Mouse (Mus musculus) myocyte (in vitro differentiated cells): Measurements from ENCODE around the gene Fam186a.

ENCODE experiments used
- CEBPB ChIP-seq: IDR thresholded peaks from 2 replicates; pipeline ENCODE4 v1.6.1; 2011; ENCODE audit warnings: mild to moderate bottlenecking, moderate library complexity; ENCODE audit not compliant: poor library complexity, insufficient read depth, severe bottlenecking
- E2F4 ChIP-seq: IDR thresholded peaks from one replicate; pipeline ENCODE4 v1.6.1; 2011; ENCODE audit warnings: mild to moderate bottlenecking, control low read depth, moderate library complexity; ENCODE audit not compliant: insufficient read depth
- MAX ChIP-seq: IDR thresholded peaks from one replicate; pipeline ENCODE4 v1.6.1; 2011; ENCODE audit warnings: low read depth, mild to moderate bottlenecking, control low read depth
- MYOD1 ChIP-seq, 3 experiments: IDR thresholded peaks; one replicate each; pipeline ENCODE4 v1.6.1; 2011; ENCODE audit warnings: control low read depth in 2 of 3, low read depth in 2 of 3, mild to moderate bottlenecking in 2 of 3, moderate library complexity in 1 of 3; ENCODE audit not compliant: insufficient read length in 2 of 3, control insufficient read depth in 1 of 3
- MYOG ChIP-seq, 3 experiments: IDR thresholded peaks; one replicate each; pipeline ENCODE4 v1.6.1; 2011; ENCODE audit warnings: control low read depth in 2 of 3, low read depth in 2 of 3, mild to moderate bottlenecking in 2 of 3; ENCODE audit not compliant: insufficient read length in 2 of 3, control insufficient read depth in 1 of 3, insufficient read depth in 1 of 3
- POLR2A ChIP-seq: IDR thresholded peaks from one replicate; pipeline ENCODE4 v1.6.1; 2011; ENCODE audit warnings: low read depth, mild to moderate bottlenecking, control low read depth, moderate library complexity; ENCODE audit not compliant: insufficient read length
- POLR2AphosphoS2 ChIP-seq: IDR thresholded peaks from one replicate; pipeline ENCODE4 v1.6.1; 2011; ENCODE audit warnings: low read depth, control low read depth; ENCODE audit not compliant: insufficient read length
- REST ChIP-seq: IDR thresholded peaks from one replicate; pipeline ENCODE4 v1.6.1; 2011; ENCODE audit warnings: mild to moderate bottlenecking, control low read depth, moderate library complexity; ENCODE audit not compliant: insufficient read depth, insufficient read length
- SRF ChIP-seq: IDR thresholded peaks from one replicate; pipeline ENCODE4 v1.6.1; 2011; ENCODE audit warnings: low read depth; ENCODE audit not compliant: control insufficient read depth, insufficient read length
- TCF12 ChIP-seq: IDR thresholded peaks from one replicate; pipeline ENCODE4 v1.6.1; 2011; ENCODE audit warnings: mild to moderate bottlenecking, control low read depth; ENCODE audit not compliant: poor library complexity, insufficient read depth, severe bottlenecking
- USF1 ChIP-seq: IDR thresholded peaks from one replicate; pipeline ENCODE4 v1.6.1; 2011; ENCODE audit warnings: low read depth, mild to moderate bottlenecking, control low read depth, moderate library complexity

DNA sequence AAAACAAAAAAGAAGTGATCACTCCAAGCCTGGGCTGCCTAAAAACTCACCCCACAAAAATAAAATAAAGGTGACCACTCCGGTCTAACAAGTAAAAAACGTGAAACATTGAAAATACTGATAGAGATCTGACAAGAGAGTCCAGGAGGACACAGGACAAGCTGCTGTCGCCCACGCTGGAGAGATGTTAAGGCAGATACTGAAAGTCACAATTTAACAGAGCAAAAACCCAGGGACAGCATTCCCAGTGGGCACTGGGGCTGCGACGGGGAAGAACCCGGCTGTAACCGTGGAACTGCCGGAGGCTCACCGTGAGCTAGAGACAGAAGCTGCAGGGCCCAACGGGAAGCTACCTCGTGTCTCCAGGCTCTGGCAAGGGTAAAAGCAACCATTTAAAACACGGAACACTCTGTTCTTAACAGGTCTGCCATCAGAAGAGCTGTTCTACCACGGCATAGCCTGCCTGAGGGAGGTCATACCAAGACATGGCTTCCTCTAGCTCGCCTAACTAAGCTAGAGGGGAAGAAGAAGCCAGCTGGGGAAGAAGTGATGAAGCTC lies 47.2 kb downstream of the Fam186a start:
- TF ChIP-seq POLR2A = no peak
- TF ChIP-seq MYOD1 (IDR thresholded peaks at IDR 0.05; ENCODE audit: control insufficient read depth in 1 of 3, insufficient read length in 2 of 3, low read depth in 2 of 3) = no peak
- TF ChIP-seq E2F4 = no peak
- no peak for TF ChIP-seq POLR2AphosphoS2
- TF ChIP-seq TCF12 = no peak
- TF ChIP-seq CEBPB = no peak
- no peak for TF ChIP-seq USF1
- TF ChIP-seq MYOG (IDR thresholded peaks at IDR 0.05; ENCODE audit: control insufficient read depth in 1 of 3, insufficient read depth in 1 of 3, insufficient read length in 2 of 3, low read depth in 2 of 3) = no peak
- no peak for TF ChIP-seq REST
- TF ChIP-seq MAX = no peak
- TF ChIP-seq SRF = no peak
